Mouse (Mus musculus) testis, adult 2 months (tissue): ENCODE data around the gene Tfdp2.

Experiments
- CTCF ChIP-seq: fragments of 200-500 bp; IDR thresholded peaks from 2 replicates; pipeline ENCODE4 v1.5.1; 2012; ENCODE audit warnings: low read depth, mild to moderate bottlenecking, inconsistent platforms, low read length, moderate library complexity; ENCODE audit not compliant: control insufficient read depth, insufficient read depth, insufficient replicate concordance
- POLR2A ChIP-seq: fragments of 200-500 bp; IDR thresholded peaks from 2 replicates; pipeline ENCODE4 v1.6.1; 2012; ENCODE audit warnings: low read depth, mild to moderate bottlenecking, inconsistent platforms, low read length, moderate library complexity; ENCODE audit not compliant: control insufficient read depth

DNA sequence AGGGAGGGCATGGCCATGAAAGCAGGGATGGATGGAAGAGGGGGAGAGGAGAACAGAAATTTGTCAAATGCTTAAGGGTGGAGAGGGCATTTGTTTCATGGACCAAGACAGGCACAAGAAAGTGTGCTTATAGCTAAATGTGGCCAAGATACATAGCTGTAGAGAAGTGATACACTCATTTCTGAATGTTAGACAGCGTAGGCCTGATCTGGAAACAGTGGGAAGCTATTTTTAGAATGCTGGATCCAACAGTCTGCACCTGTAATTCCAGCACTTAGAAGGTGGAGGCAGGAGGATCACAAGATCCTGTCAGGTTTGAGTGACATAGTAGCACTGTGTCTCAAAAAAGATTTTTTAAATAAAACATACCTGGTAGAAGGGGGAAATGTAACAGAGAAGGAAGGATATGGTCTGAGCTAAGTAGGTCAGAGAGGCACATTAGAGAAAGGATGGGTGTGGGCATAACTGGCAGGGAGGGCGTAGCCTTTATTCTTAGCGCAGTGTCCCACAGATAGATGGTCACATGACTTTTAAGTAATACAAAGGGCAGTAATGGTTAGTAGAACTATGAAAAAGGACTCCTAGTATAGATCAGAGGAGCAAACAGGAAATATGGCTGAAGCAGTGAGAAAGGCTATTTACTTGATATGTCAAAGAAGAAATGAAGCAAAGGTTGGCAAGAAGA is 103.4 kb downstream of the Tfdp2 start:
- TF ChIP-seq CTCF (no peak), POLR2A (no peak)
